Mouse (Mus musculus): ENCODE measurements around the gene Slc13a1. TPM values are rescaled to one million over a fixed set of nuclear protein-coding genes. Genes with fewer than 3 reads are reported as not detected.
A peak's percentile ranks its signal among the peaks of the same experiment; 100 is the strongest.

Slc13a1 gene
- total RNA-seq, 2 experiments from 2014 or later, result 0.10 to 0.33 TPM

DNA sequence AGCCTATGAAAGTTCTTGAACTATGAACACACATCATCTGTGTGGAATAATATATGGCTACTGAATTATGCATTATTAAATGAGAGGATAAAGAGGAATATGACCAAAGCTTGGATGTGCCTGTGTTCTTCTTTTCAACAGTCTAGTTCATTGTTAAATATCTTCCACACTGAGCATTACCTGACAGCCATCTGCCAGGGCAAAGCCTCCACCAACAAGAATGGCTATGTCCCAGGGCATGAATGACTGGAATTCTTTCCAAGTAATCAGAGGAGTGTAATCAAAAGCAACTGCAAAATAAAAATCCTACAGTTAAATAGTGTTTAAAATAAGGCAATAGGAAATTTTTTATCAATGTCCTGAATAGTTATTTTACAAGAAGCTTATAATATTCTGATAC, 70.5 kb downstream of the Slc13a1 start:
- no peak for DNase-seq (ENCODE audit: low spot score in 2 of 2)

GRCm38 (mm10) chr6:24076089-24076488, 91.8 kb downstream of the Slc13a1 start:
- no peak for DNase-seq (ENCODE audit: low spot score in 2 of 2)

DNA sequence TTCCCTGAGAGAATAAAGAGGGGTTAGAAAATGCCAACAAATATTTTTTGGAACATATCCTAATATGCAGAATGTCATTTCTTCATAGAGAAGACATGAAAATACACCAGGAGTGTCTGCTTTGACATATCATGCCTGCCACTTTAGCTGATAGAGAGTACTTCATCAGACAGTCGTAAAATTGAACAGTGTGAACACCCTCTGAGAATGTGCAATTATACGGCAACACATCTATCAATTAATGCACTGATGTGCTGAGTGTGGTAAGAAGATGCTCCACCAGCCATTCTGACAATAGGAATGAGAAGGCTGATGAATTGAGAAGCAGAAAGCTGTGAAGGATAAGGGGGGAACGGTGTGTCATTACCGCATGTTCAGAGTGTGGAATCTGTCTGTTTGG, 95.1 kb downstream of the Slc13a1 start:
- DNase-seq (ENCODE audit: low spot score in 2 of 2), result no peak

DNA sequence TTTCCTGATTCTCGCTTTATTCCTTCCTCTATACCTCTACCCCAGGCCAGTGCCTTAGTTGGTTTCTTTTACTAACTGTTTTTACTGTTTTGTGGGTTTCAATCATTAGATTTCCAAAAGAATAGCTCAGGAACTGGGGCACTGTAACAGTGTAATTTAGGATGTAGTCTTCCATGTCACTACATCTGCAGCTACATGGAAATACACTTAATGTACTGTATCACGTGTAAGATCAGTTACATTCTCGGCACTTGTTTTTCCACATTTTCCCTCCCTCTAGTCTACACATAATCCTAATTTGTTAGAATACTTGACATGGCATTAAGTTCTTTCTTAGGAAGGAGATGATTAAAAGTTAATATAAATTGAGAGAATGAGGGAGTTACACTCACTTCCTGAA, 108.1 kb downstream of the Slc13a1 start:
- no peak for DNase-seq (ENCODE audit: low spot score in 2 of 2)

DNA sequence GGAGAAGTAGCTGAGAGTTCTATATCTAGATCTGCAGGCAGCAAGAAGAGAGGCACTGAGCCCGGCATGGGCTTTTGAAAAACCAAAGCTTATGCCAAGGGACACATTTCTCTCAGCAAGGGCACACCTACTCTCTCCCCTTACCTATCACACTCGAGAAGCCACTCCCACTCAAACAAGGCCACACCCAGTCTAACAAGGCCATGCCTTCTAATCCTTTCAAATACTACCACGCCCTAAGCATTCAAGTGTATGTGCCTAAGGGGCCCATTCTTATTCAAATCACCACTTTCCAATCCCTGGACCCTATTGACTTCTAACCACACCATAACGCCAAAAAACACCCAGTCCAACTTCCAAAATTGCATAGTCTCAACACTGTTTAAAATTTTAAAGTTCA, 112.8 kb downstream of the Slc13a1 start:
- DNase-seq (ENCODE audit: low spot score in 2 of 2), result no peak

- no peak for DNase-seq (ENCODE audit: low spot score in 2 of 2)
Measured at GRCm38 (mm10) chr6:24054086-24054710, 113.7 kb downstream of the Slc13a1 start.

DNA sequence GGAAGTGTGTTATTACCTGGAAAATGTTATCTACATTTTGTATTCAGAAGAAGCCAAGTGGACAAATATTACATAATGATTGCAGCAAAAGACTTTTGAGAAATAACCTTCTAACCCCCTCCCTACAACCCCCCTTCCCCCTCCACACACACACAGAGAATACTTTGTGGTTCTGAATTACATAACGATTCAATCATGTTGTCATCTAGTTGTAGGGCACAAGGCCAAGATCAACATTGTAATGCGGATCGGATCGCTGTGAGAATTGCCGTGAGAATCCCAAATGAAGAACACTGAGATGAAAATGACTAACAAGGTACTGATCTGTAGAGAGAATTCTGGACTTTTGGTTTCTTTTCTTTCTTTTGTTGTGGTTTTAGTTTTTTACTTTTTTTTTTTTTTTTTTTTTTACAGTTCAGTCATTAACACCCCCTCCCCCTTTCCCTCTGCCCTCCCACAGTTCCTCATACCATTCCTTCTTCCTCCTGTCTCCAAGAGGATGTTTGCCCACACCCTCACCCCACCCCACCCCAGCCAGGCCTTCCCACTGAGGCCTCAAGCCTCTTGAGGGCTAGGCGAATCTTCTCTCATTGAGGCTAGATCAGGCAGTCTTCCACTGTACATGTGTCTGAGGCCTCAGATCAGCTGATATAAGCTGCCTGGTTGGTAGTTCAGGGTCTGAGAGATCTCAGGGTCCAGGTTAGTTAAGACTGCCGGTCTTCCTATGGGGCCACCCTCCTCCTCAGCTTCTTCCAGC, 120.7 kb downstream of the Slc13a1 start:
- DNase-seq (ENCODE audit: low spot score in 2 of 2), result peak in 1 of 2 experiments; percentile 29

DNA sequence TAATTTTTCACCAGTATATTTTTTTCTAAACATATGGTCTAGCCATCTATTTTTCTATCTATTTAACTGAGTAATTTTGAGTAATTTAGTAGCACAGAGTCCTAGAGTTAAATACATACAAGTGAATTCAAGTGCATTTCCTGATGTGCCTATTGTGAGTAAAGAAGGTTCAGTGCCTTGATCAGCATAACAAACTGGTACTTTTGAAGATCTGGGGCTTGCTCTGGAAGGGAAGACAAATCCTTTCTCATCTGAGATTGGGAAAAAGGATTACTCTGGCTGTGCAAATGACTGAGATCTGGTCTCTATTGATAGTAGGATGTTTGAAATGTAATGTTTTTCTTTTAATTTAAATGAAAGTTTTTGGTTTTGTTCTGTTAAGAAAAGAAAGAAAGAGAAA, 124.4 kb downstream of the Slc13a1 start:
- no peak for DNase-seq (ENCODE audit: low spot score in 2 of 2)

Small RNA genes within 50 kb of the gene (microRNA-seq; reads per million reads assigned to microRNA genes)
- 0 reads per million in 2 experiments for gene Gm26386

Other genes with a start within 250 kb of the Slc13a1 start
- gene Tas2r118, start 198.0 kb downstream of the Slc13a1 start, total RNA-seq (2021), result not detected

Data from layer of hippocampus, adult 18-20 months (tissue).